ENCODE assay signal across 8 mouse cellular contexts in the genomic region with DNA sequence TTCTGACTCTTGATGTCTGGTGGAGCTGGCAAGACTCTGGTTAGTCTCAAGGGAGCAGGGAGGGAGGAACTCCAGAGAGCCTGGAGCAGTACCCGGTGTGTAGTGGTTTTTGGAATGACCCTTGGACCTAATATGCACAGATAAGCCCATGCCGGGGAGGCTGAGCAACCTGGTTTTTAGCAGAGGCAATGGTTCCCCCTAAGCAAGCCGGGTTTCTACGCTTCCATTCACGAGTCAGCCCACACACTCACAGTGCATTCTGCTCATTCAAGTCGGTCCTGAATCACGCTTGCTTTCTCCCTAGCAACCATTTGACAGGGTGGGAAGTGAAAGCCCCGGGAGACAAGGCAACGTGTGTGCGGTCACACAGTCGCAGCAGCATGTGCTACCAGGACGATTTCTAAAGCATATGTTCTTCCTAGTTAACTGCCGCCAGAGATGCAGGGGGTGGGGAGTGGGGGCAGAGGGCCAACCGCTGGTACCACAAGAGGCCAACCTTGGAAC. TPM values are rescaled to one million over a fixed set of nuclear protein-coding genes. Genes with fewer than 3 reads are reported as not detected.
DNase-seq lines count a peak whose midpoint lies in the region; ATAC-seq lines count a peak whose summit lies in the region.

No protein-coding gene starts in this region.

- peak; percentile 51 for ATAC-seq in hindbrain, embryonic 14.5 days (ENCODE audit: low FRiP score)

- H3K27me3 ChIP-seq in hindbrain, embryonic 14.5 days (ENCODE audit: control insufficient read depth, insufficient read depth, low read length) = peaks cover 9% of the 10 kb centered on the region; the same call in 1 of the 2 replicates
- no peaks in the 10 kb centered on the region for H3K27me3 ChIP-seq in limb, embryonic 10.5 days (ENCODE audit: low read depth, poor library complexity, severe bottlenecking)

- peak overlapping the region; percentile 51 for H3K27ac ChIP-seq in hindbrain, embryonic 14.5 days
- 0 out of 2 replicates have a peak overlapping the region, but pooled peaks have one; percentile 3 for H3K27ac ChIP-seq in limb, embryonic 10.5 days

- WGBS in hindbrain, embryonic 14.5 days = 2% methylated on average over 14 of the region's 14 CpGs
- WGBS in limb, embryonic 10.5 days = 34% methylated on average over 14 of the region's 14 CpGs

- H3K4me1 ChIP-seq in hindbrain, embryonic 14.5 days (replicated peaks; ENCODE audit: control insufficient read depth, insufficient read depth, low read length) = peaks cover 41% of the 10 kb centered on the region
- peaks cover 39% of the 10 kb centered on the region for H3K4me1 ChIP-seq in limb, embryonic 10.5 days

- DNase-seq in R1 (ENCODE audit: low read depth, low spot score) = peak; percentile 16
- DNase-seq in embryo, embryonic 10 days (ENCODE audit: low spot score) = peak; percentile 80
- DNase-seq in hindbrain, embryonic 14.5 days (ENCODE audit: low spot score) = peak; percentile 80
- DNase-seq in limb, embryonic 10.5 days (ENCODE audit: low spot score) = peak; percentile 52
- peak; percentile 84 to 92 for DNase-seq in right cerebral cortex, postnatal 10 days (ENCODE audit: low spot score in 2 of 2)
- no peak for DNase-seq in gastrocnemius, postnatal 4 days (ENCODE audit: low spot score in 2 of 2)
- DNase-seq in urinary bladder, postnatal 36 days (ENCODE audit: low spot score in 2 of 2) = no peak
- no peak for DNase-seq in lung, postnatal 36 days

- H3K4me2 ChIP-seq in hindbrain, embryonic 14.5 days (replicated peaks) = no peak overlapping the region

- no peak overlapping the region for H3K4me3 ChIP-seq in hindbrain, embryonic 14.5 days (replicated peaks; ENCODE audit: low read length)
- H3K4me3 ChIP-seq in limb, embryonic 10.5 days = no peak overlapping the region

- H3K9me3 ChIP-seq in hindbrain, embryonic 14.5 days (ENCODE audit: control insufficient read depth, low read length) = no peaks in the 10 kb centered on the region
- no peaks in the 10 kb centered on the region for H3K9me3 ChIP-seq in limb, embryonic 10.5 days (replicated peaks)

- H3K36me3 ChIP-seq in hindbrain, embryonic 14.5 days (replicated peaks; ENCODE audit: control insufficient read depth, insufficient read depth) = peaks cover 8% of the 10 kb centered on the region
- H3K36me3 ChIP-seq in limb, embryonic 10.5 days = 0 out of 2 replicates have a peak, but pooled peaks cover 3% of the 10 kb centered on the region

- H3K9ac ChIP-seq in hindbrain, embryonic 14.5 days = peak overlapping the region; percentile 2; the same call in 1 of the 2 replicates

RNA-seq across cellular contexts. Expression of a gene that starts 21.7 kb away (rescaled TPM):
- 3.5 and 4.1 TPM in 2 replicates for polyA plus RNA-seq in hindbrain, embryonic 14.5 days (2014; fragmentation: Nextera tagmentation; extraction: Ambion mirVana)
- 0.23 and 1.0 TPM in 2 replicates for polyA plus RNA-seq in limb, embryonic 10.5 days (2016; fragmentation: Nextera tagmentation; extraction: Ambion mirVana)
- under 1 TPM; 0.62 to 0.64 TPM for total RNA-seq in gastrocnemius, postnatal 4 days (2021)

Comparison
In these comparisons a context has a peak if more than half of its experiments do, and no peak if none do; other contexts are left out.
1. DNase-seq: peak in R1 (single experiment), embryo, embryonic 10 days (single experiment), hindbrain, embryonic 14.5 days (single experiment), limb, embryonic 10.5 days (single experiment) and right cerebral cortex, postnatal 10 days (2 of 2); none in gastrocnemius, postnatal 4 days (0 of 2), urinary bladder, postnatal 36 days (0 of 2) and lung, postnatal 36 days (single experiment).